Mouse (Mus musculus): ENCODE measurements at regions not wholly inside any gene's neighbourhood (a gene's known extent, or its start where the extent isn't known, plus 50 kb on each side); places are given as distances from the start of the nearest gene placed in this dataset.

DNA sequence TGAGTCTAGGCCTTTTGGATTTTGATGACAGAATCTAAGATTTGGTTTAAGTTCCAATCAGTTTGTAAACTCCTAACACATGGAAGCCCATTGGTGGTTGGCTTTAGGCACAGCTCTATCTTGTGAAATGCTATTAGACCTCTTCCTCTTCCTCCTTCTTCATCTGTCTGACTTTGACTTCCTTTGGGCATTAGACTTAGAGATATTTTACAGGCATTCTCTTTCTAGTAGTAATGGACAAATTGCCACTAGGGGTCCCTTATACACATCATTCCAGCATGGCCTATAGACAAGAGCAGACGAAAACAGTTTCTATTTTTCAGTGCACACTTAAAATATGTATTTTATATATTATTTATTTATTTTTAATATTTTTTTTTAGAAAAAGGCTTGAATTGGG is 221.5 kb downstream of the 1500009L16Rik start:
- no peak overlapping the region for H3K4me3 ChIP-seq (ENCODE audit: low read length)
- H3K27ac ChIP-seq (ENCODE audit: low read length): no peak overlapping the region
- WGBS: 72% methylated on average over 1 of the region's 1 CpGs
- H3K4me1 ChIP-seq (ENCODE audit: control insufficient read depth, insufficient read depth, low read length): peaks cover 3% of the 10 kb centered on the region; the same call in 1 of the 2 replicates
- no peaks in the 10 kb centered on the region for H3K9me3 ChIP-seq (replicated peaks; ENCODE audit: control insufficient read depth, low read length)
- H3K4me2 ChIP-seq (ENCODE audit: low read depth, low read length): no peak overlapping the region
- ATAC-seq (replicated peaks; ENCODE audit: extremely low read depth, insufficient read depth, low FRiP score): no peak
- no peak overlapping the region for H3K9ac ChIP-seq (ENCODE audit: low read length)
- H3K27me3 ChIP-seq (ENCODE audit: control insufficient read depth, insufficient read depth, low read length): no peaks in the 10 kb centered on the region
- no peaks in the 10 kb centered on the region for H3K36me3 ChIP-seq (ENCODE audit: control insufficient read depth, insufficient read depth)

DNA sequence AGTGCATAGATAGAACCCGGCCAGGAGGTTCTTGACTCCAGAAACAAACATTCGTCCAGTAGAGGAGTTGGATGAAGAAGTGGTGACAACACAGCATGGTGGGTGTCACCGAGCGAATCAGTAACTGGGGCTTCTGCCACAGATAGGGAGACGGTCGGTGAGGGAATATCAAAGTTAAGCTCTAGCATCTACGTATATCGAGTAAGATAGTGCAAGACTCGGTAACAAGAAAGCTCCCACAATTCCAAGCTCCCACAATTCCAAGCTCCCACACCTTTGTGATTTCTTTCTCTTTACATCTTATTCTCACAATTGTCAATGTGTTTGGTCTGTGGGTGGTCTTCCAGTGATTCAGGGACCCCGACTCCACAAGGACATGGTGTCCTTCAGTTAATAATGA is 222.2 kb downstream of the 1500009L16Rik start:
- Histone ChIP-seq H3K27me3 (ENCODE audit: control insufficient read depth, insufficient read depth, low read length) (no peaks in the 10 kb centered on the region), H3K4me2 (ENCODE audit: low read depth, low read length) (no peak overlapping the region), H3K27ac (ENCODE audit: low read length) (no peak overlapping the region), H3K36me3 (ENCODE audit: control insufficient read depth, insufficient read depth) (no peaks in the 10 kb centered on the region), H3K9me3 (replicated peaks; ENCODE audit: control insufficient read depth, low read length) (no peaks in the 10 kb centered on the region), H3K9ac (ENCODE audit: low read length) (no peak overlapping the region), H3K4me1 (ENCODE audit: control insufficient read depth, insufficient read depth, low read length) (peaks cover 3% of the 10 kb centered on the region; the same call in 1 of the 2 replicates), H3K4me3 (ENCODE audit: low read length) (no peak overlapping the region)
- WGBS: 86% methylated on average over 10 of the region's 10 CpGs
- ATAC-seq (replicated peaks; ENCODE audit: extremely low read depth, insufficient read depth, low FRiP score): no peak

DNA sequence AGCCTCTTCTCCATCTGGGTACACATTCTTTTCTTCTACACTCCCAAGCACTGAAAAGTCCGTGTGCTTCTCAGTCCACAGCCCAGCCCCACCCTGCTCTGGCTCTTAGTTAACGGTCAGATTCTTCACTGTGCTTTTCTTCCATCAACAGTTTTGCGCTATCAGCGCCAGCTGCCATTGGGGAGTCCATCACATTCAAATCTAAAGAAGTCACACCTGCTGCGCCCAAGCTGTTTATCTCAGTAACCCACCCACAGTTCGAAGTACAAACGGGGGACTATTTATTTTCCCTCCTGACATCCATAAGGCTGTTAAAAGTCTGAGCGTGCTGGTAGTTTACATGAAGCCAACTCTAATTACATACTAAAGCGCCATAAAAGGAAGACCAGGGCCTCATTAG is 222.8 kb downstream of the 1500009L16Rik start:
- ATAC-seq (replicated peaks; ENCODE audit: extremely low read depth, insufficient read depth, low FRiP score): no peak
- Histone ChIP-seq H3K4me3 (ENCODE audit: low read length) (no peak overlapping the region), H3K4me2 (ENCODE audit: low read depth, low read length) (no peak overlapping the region), H3K4me1 (ENCODE audit: control insufficient read depth, insufficient read depth, low read length) (peaks cover 3% of the 10 kb centered on the region; the same call in 1 of the 2 replicates), H3K9ac (ENCODE audit: low read length) (no peak overlapping the region), H3K36me3 (ENCODE audit: control insufficient read depth, insufficient read depth) (no peaks in the 10 kb centered on the region), H3K27ac (ENCODE audit: low read length) (no peak overlapping the region), H3K27me3 (ENCODE audit: control insufficient read depth, insufficient read depth, low read length) (no peaks in the 10 kb centered on the region), H3K9me3 (replicated peaks; ENCODE audit: control insufficient read depth, low read length) (no peaks in the 10 kb centered on the region)
- 59% methylated on average over 9 of the region's 9 CpGs for WGBS

DNA sequence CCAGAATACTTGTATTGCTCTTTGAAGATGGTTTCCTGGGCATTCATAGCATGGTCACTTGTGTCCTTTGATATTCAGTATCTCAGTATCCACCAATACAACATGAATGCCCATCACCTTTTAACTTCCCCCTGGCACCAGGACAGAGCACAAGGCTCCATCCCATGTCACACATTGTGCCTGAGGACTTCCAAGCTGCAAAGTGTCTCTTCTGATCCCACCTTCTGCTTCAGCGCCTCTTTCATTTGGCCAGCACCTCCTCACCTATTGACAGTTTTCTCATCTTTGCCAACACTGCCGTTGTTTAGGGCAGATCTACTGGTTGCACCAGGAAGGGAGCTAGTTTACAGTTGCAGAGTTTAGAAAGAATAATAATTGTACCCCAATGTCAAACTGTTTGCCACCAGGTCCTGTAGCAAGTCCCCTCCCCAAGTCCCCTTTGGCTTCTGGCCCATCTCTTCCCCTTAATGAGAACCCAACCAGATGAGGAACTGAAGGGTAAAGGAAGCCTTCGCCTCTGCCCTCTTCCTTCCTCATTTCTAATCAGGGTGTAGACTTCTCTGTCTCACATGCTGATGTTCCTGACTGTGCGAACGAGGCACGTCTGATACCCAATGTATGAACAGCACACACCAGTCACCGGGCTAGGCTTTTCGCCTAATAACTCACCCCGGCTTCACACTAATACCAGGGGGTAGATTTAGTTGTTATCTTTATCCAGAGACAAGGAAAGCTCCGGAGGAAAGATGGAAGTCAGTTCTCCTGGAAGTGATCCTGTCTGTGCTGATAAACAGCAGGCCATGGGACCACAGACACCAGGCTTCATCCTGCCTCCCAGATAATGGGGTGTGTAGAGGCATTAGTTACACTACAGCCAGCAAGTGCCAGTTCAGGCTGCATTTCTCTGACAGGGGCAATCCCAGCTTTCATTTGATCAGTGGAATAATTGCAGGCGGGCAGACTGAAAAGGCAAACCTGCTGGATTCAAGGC is 223.8 kb downstream of the 1500009L16Rik start:
- H3K4me1 ChIP-seq (ENCODE audit: control insufficient read depth, insufficient read depth, low read length): peaks cover 3% of the 10 kb centered on the region; the same call in 1 of the 2 replicates
- no peak overlapping the region for H3K4me2 ChIP-seq (ENCODE audit: low read depth, low read length)
- H3K4me3 ChIP-seq (ENCODE audit: low read length): no peak overlapping the region
- H3K36me3 ChIP-seq (ENCODE audit: control insufficient read depth, insufficient read depth): no peaks in the 10 kb centered on the region
- no peak for ATAC-seq (replicated peaks; ENCODE audit: extremely low read depth, insufficient read depth, low FRiP score)
- H3K9ac ChIP-seq (ENCODE audit: low read length): no peak overlapping the region
- no peak overlapping the region for H3K27ac ChIP-seq (ENCODE audit: low read length)
- H3K27me3 ChIP-seq (ENCODE audit: control insufficient read depth, insufficient read depth, low read length): no peaks in the 10 kb centered on the region
- 42% methylated on average over 11 of the region's 11 CpGs for WGBS
- H3K9me3 ChIP-seq (replicated peaks; ENCODE audit: control insufficient read depth, low read length): no peaks in the 10 kb centered on the region

DNA sequence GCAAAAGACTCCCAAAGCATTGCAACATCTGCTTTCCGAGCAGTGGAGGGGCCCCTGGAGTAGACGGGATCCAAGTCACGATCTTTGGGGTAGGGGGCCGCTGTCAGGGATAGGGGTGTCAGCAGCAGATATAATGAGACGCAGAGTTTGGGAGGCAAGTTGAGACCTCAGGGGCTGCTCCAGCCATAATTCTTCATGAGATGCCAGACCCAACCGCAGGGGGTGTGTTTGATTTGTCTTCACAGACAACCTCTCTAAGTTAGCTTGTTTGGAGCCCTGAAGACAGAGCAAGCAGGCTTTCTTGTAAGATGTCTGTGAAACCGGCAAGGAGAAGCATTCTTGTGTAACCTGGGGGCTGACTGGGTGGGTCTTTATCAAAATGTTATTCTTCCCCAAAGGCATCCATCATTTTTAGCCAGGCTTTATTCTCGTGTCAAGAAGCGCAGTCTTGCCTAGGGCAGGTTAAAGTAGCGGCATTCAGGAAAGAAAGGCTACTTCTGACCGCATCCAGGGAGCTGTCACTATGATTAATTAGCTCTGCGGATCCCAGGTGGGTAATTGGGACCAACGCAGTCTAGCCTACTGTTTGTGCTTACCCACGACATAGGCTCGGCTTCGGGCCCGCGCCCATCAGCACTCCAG is 234.6 kb downstream of the 1500009L16Rik start:
- no peak overlapping the region for H3K9ac ChIP-seq (ENCODE audit: low read length)
- 62% methylated on average over 18 of the region's 18 CpGs for WGBS
- H3K4me3 ChIP-seq (ENCODE audit: low read length): no peak overlapping the region
- no peaks in the 10 kb centered on the region for H3K4me1 ChIP-seq (ENCODE audit: control insufficient read depth, insufficient read depth, low read length)
- no peaks in the 10 kb centered on the region for H3K36me3 ChIP-seq (ENCODE audit: control insufficient read depth, insufficient read depth)
- H3K27ac ChIP-seq (ENCODE audit: low read length): no peak overlapping the region
- no peaks in the 10 kb centered on the region for H3K27me3 ChIP-seq (ENCODE audit: control insufficient read depth, insufficient read depth, low read length)
- H3K9me3 ChIP-seq (replicated peaks; ENCODE audit: control insufficient read depth, low read length): no peaks in the 10 kb centered on the region
- H3K4me2 ChIP-seq (ENCODE audit: low read depth, low read length): no peak overlapping the region
- no peak for ATAC-seq (replicated peaks; ENCODE audit: extremely low read depth, insufficient read depth, low FRiP score)

DNA sequence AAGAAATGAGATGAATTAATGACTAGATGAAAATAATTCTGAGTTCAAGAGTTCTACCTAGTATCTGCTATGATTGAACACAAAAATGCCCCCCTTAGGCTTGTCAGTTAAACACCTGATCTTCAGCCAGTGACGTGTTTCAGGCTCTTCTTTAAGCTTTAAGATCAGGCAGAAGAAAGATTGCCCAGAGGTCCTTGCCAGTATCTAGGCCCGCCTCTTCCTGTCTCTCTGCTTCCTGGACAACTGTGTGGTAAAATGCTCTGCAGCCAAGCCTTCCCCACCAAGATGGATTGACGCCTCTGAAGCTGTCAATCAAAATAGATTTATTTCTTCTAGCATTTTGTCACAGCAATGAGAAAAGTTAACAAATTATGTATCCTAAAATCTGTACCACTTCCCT is 235.7 kb downstream of the 1500009L16Rik start:
- Histone ChIP-seq H3K4me2 (ENCODE audit: low read depth, low read length) (no peak overlapping the region), H3K9ac (ENCODE audit: low read length) (no peak overlapping the region), H3K36me3 (ENCODE audit: control insufficient read depth, insufficient read depth) (no peaks in the 10 kb centered on the region), H3K27ac (ENCODE audit: low read length) (no peak overlapping the region), H3K4me1 (ENCODE audit: control insufficient read depth, insufficient read depth, low read length) (no peaks in the 10 kb centered on the region), H3K9me3 (replicated peaks; ENCODE audit: control insufficient read depth, low read length) (no peaks in the 10 kb centered on the region), H3K27me3 (ENCODE audit: control insufficient read depth, insufficient read depth, low read length) (no peaks in the 10 kb centered on the region), H3K4me3 (ENCODE audit: low read length) (no peak overlapping the region)
- no peak for ATAC-seq (replicated peaks; ENCODE audit: extremely low read depth, insufficient read depth, low FRiP score)
- 74% methylated on average over 3 of the region's 3 CpGs for WGBS

DNA sequence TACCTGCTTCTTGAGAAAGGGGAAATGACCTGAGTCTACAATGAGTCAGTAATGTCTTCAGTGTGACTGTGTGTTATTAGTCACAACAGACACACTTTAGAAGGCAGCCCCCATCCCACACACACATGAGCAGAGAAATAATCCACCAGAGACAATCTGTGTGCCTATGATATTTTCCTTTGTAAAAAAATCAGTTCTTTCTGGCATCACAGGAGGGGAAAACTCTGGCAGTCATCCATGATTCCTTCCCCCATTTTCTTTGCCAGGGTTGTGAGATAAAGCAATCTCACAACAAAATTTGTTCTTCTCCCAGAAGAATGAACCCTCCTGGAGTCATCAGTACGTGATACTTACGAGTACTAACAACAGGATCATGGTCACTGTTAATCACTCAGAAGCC is 236.2 kb downstream of the 1500009L16Rik start:
- Histone ChIP-seq H3K4me3 (ENCODE audit: low read length) (no peak overlapping the region), H3K27ac (ENCODE audit: low read length) (no peak overlapping the region), H3K27me3 (ENCODE audit: control insufficient read depth, insufficient read depth, low read length) (no peaks in the 10 kb centered on the region), H3K4me1 (ENCODE audit: control insufficient read depth, insufficient read depth, low read length) (no peaks in the 10 kb centered on the region), H3K4me2 (ENCODE audit: low read depth, low read length) (no peak overlapping the region), H3K9ac (ENCODE audit: low read length) (no peak overlapping the region), H3K36me3 (ENCODE audit: control insufficient read depth, insufficient read depth) (no peaks in the 10 kb centered on the region), H3K9me3 (replicated peaks; ENCODE audit: control insufficient read depth, low read length) (no peaks in the 10 kb centered on the region)
- no peak for ATAC-seq (replicated peaks; ENCODE audit: extremely low read depth, insufficient read depth, low FRiP score)
- WGBS: 73% methylated on average over 2 of the region's 2 CpGs

DNA sequence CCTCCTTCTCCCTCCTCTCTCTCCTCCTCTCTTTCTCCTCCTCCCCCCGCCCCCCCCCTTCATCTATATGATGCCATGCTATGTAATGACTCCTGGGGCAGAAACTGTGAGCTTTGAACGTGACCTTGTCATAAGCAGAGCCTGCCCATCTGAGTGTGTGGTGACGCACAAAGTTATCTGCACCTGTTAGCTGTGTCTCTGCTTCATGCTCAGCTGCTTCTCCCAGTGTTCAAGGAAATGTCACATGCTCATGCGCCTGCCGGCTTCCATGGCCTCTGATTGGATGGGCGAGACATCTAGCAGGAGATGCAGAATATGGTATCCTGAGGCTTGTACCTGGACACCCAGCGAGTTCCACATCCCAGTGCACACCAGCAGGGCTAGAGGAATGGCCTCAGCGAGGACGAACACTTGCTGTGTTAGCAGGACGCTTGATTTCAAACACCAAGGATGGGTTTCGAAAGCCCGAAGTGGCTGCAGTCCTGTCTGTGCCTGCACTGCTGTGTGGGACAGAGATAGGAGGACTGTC is 240.6 kb downstream of the 1500009L16Rik start:
- H3K9ac ChIP-seq (ENCODE audit: low read length): no peak overlapping the region
- H3K4me2 ChIP-seq (ENCODE audit: low read depth, low read length): no peak overlapping the region
- no peaks in the 10 kb centered on the region for H3K9me3 ChIP-seq (replicated peaks; ENCODE audit: control insufficient read depth, low read length)
- no peak for ATAC-seq (replicated peaks; ENCODE audit: extremely low read depth, insufficient read depth, low FRiP score)
- no peak overlapping the region for H3K27ac ChIP-seq (ENCODE audit: low read length)
- 70% methylated on average over 12 of the region's 12 CpGs for WGBS
- H3K27me3 ChIP-seq (ENCODE audit: control insufficient read depth, insufficient read depth, low read length): no peaks in the 10 kb centered on the region
- no peaks in the 10 kb centered on the region for H3K4me1 ChIP-seq (ENCODE audit: control insufficient read depth, insufficient read depth, low read length)
- no peaks in the 10 kb centered on the region for H3K36me3 ChIP-seq (ENCODE audit: control insufficient read depth, insufficient read depth)
- H3K4me3 ChIP-seq (ENCODE audit: low read length): no peak overlapping the region
